Mouse (Mus musculus) lung, embryonic 14.5 days (tissue): Measurements from ENCODE around the gene 1110051M20Rik. TPM values are rescaled to one million over a fixed set of nuclear protein-coding genes. Genes with fewer than 3 reads are reported as not detected.
A peak's percentile ranks its signal among the peaks of the same experiment; 100 is the strongest.

Experiments used
- ATAC-seq: fragments of 200-750 bp; cut with Nextera tagmentation; 2 replicates; pipeline ENCODE4 v1.8.0; 2017; ENCODE audit warnings: mild to moderate bottlenecking, moderate TSS enrichment, moderate library complexity; ENCODE audit not compliant: insufficient read depth
- DNase-seq: peaks from one replicate; pipeline ENCODE4 v3.0.0-alpha.2; 2015
- H3K27ac ChIP-seq: fragments of 300-500 bp; sonication (generic); 2 replicates; pipeline ENCODE4 v1.5.1; 2014; ENCODE audit warnings: low read depth, mild to moderate bottlenecking, moderate library complexity
- H3K27me3 ChIP-seq: fragments of 300-500 bp; sonication (generic); 2 replicates; pipeline ENCODE4 v1.6.1; 2014; ENCODE audit warnings: low read length, control low read depth; ENCODE audit not compliant: insufficient read depth
- H3K36me3 ChIP-seq: fragments of 300-500 bp; sonication (generic); 2 replicates; pipeline ENCODE4 v1.6.1; 2014; ENCODE audit warnings: control low read depth; ENCODE audit not compliant: insufficient read depth
- H3K4me1 ChIP-seq: fragments of 300-500 bp; sonication (generic); 2 replicates; pipeline ENCODE4 v1.6.1; 2014; ENCODE audit warnings: antibody characterized with exemption, control low read depth; ENCODE audit not compliant: insufficient read depth
- H3K4me2 ChIP-seq: fragments of 300-500 bp; sonication (generic); 2 replicates; pipeline ENCODE4 v1.6.1; 2014; ENCODE audit warnings: mild to moderate bottlenecking
- H3K4me3 ChIP-seq: fragments of 300-500 bp; sonication (generic); 2 replicates; pipeline ENCODE4 v1.5.1; 2014; ENCODE audit warnings: low read depth, low read length
- H3K9ac ChIP-seq: fragments of 300-500 bp; sonication (generic); 2 replicates; pipeline ENCODE4 v1.6.1; 2014
- H3K9me3 ChIP-seq: fragments of 300-500 bp; sonication (generic); 2 replicates; pipeline ENCODE4 v1.6.1; 2016; ENCODE audit warnings: low read depth, low read length, control low read depth
- CTCF ChIP-seq: IDR thresholded peaks from 2 replicates; pipeline ENCODE4 v1.5.1; 2016; ENCODE audit warnings: antibody characterized with exemption, low read depth
- WGBS: fragments of 180-500 bp; shearing (Covaris S2); extraction: QIAGEN DNeasy Blood & Tissue Kit; methylation state at CpG from one replicate; pipeline ENCODE4 v1.1.7; 2014; 5-methylcytosine and 5-hydroxymethylcytosine counted together
- polyA plus RNA-seq: library from polyadenylated mRNA; unstranded; fragments of >200 nt; fragmentation: Nextera tagmentation; extraction: Ambion mirVana; gene quantifications from 2 replicates; pipeline ENCODE4 v1.2.1, GENCODE M21; 2014

Gene 1110051M20Rik
- polyA plus RNA-seq, 1 experiment from 2014 or later = 73.4 TPM

DNA sequence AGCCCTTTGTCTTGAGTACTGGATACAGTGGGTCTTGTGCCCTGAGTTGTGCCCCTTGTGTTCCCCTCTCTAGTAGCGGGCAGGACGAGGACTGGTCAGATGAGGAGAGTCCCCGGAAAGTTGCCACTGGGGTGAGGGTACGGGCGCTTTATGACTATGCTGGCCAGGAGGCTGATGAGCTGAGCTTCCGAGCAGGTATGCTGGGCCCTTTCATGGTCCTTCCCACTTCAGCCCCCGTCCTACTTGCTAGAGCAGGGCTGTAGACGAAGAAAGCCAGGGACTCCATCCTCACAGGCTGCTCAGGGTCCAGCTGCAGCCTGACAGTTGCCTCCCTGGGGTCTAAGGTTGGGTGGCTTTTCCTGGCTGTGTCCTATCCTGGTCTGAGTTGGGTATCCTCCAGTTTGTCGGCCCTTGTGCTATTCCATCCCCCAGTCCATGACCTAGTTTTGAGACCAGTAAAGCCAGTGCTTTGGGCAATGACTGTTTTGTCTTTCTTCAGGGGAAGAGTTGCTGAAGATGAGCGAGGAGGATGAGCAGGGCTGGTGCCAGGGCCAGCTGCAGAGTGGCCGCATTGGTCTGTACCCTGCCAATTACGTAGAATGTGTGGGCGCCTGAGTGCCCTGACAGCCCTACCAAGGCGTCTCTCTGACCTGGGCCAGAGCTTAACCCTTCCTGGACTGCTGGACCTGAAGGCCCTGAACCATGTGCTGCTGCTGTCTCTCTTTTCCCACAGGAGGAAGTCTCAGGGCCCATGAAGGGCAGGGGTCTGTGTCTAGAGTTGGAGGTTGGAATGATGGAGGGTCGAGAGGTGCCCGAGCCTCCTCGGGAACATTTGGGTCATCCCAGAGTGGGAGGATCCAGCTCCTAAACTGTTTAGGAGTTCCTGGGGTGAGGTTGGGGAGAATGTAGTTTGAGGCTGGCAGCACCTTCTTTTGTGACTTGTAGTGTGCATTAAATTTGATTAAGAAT, 180.5 kb downstream of the 1110051M20Rik start:
- TF ChIP-seq CTCF = no peak
- H3K27me3 ChIP-seq = no peaks in the 10 kb centered on the region
- DNase-seq (no peak), ATAC-seq (no peak)
- peak overlapping the region; percentile 94 for H3K27ac ChIP-seq
- WGBS = 82% methylated on average over 17 of the region's 17 CpGs
- peak overlapping the region; percentile 71 for H3K4me2 ChIP-seq
- no peaks in the 10 kb centered on the region for H3K9me3 ChIP-seq
- peaks cover 69% of the 10 kb centered on the region for H3K36me3 ChIP-seq
- peak overlapping the region; percentile 80 for H3K4me3 ChIP-seq
- H3K4me1 ChIP-seq = peaks cover 9% of the 10 kb centered on the region
- H3K9ac ChIP-seq = peak overlapping the region; percentile 62

DNA sequence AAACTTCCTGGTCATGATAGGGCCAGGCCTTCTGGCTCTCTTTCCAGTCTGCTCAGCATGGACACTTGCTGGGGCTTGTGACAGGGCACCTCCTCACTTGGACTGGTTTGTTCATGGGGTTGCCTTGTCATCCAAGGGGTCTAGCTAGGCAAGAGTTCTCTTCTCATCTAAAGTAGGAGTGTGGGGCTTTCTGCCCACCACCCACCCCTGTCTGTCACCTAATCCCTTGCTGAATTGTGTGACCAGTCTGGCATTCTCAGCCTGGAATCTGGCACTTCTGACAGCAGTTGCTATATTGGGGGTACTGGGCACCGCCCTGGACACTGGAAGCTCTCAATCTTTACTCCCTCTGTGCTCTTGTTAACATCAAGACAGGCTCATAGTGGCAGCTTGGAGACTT, 185.0 kb downstream of the 1110051M20Rik start:
- Histone ChIP-seq H3K4me2 (no peak overlapping the region), H3K4me1 (peaks cover 9% of the 10 kb centered on the region; the same call in 1 of the 2 replicates), H3K9me3 (no peaks in the 10 kb centered on the region), H3K27ac (no peak overlapping the region), H3K36me3 (peaks cover 43% of the 10 kb centered on the region), H3K9ac (no peak overlapping the region), H3K4me3 (no peak overlapping the region), H3K27me3 (peaks cover 21% of the 10 kb centered on the region)
- 97% methylated on average over 1 of the region's 1 CpGs for WGBS
- no peak for TF ChIP-seq CTCF
- DNase-seq (no peak), ATAC-seq (no peak)

DNA sequence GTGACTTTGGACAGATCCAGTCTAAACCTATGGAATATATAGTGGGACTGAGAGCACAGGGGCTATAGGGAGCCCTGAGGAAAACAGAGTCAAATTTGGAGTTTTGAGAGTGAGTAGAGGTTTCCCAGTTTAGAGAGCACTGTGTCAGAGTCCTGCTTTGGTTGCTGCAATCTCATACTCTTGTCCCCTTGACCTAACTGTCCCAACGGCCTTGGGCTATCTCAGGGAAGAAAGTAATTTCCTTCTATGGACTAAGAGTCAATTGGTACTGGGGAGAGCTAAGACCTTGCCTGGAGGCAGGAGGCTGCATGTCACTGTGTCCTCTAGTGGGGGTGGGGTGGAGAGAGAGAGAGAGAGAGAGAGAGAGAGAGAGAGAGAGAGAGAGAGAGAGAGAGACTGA, 185.7 kb downstream of the 1110051M20Rik start:
- peak overlapping the region; percentile 90 for H3K4me2 ChIP-seq
- H3K27me3 ChIP-seq = peaks cover 23% of the 10 kb centered on the region
- DNase-seq = no peak
- ATAC-seq = no peak
- peak overlapping the region; percentile 72; the same call in 1 of the 2 replicates for H3K4me3 ChIP-seq
- H3K9ac ChIP-seq = peak overlapping the region; percentile 55; the same call in 1 of the 2 replicates
- no peaks in the 10 kb centered on the region for H3K9me3 ChIP-seq
- peak overlapping the region; percentile 86; the same call in 1 of the 2 replicates for H3K27ac ChIP-seq
- TF ChIP-seq CTCF = no peak
- H3K4me1 ChIP-seq = peaks cover 6% of the 10 kb centered on the region; the same call in 1 of the 2 replicates
- peaks cover 37% of the 10 kb centered on the region for H3K36me3 ChIP-seq
- 58% methylated on average over 1 of the region's 1 CpGs for WGBS

DNA sequence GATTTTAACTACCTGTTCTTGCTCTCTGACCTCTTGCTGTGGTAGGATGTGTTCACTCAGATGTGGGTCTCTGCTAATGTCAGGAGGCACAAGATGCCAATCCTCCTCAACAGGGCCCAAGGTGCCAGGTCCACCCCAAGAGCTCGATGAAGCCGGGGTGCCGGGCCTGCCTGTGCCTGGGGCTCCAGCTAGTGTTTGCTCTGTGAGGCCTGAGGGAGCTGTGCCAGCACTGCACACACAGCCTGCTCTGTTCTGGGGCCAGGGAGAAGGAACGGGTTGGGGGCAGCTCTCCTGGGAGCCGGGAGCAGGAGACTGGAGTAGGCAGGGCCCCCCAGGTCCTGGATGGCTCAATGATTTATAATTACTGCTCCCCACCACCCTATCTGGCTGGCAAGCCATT, 186.4 kb downstream of the 1110051M20Rik start:
- Histone ChIP-seq H3K9ac (peak overlapping the region; percentile 55), H3K27me3 (peaks cover 23% of the 10 kb centered on the region), H3K9me3 (no peaks in the 10 kb centered on the region), H3K36me3 (peaks cover 30% of the 10 kb centered on the region), H3K4me2 (peak overlapping the region; percentile 90), H3K4me1 (peaks cover 6% of the 10 kb centered on the region; the same call in 1 of the 2 replicates), H3K4me3 (peak overlapping the region; percentile 72), H3K27ac (peak overlapping the region; percentile 86)
- DNase-seq (no peak), ATAC-seq (no peak)
- 56% methylated on average over 5 of the region's 5 CpGs for WGBS
- TF ChIP-seq CTCF = no peak

DNA sequence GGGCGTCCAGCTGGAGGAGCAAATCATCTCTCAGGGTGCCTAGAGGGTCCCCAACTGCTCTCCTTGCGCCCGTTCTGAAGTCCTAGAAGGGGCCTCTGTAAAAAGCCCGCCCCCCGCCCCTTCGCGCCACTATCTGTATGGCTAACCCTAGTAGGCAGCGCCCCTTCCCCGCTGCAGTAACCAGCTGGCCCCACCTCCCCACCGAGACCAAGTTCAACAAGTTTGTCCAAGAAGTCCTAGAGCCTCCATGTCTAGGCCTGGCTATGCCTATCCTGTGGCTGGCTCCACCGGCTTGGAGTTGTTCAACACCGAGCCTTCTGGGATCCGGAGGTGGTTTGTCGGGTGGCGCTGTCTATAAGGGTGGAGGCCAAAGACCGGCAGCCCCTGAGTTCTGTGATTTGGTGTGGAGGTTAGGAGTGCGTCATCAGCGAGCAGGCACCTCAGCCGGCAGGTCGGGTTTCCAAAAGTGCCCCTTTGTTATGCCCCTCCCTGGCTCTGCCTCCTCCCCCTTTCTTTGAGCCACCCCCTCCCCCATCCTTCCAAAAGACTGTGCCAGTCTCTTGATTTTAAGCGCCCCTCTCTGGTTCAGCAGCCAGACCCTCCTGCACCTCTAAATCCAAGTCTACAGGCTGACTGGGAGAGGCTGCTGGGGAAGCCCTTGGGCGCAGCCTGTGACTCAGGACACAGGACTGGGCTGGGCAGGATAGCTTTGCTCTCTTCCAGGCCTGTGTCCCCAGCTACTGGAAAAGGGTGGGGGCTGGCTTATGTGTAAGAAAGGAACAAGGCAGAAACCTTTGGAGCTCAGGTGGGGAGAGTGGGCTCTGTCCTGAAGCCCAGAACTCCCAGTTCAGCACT, 187.2 kb downstream of the 1110051M20Rik start:
- H3K9ac ChIP-seq = peak overlapping the region; percentile 55
- H3K27ac ChIP-seq = peak overlapping the region; percentile 86
- H3K4me2 ChIP-seq = peak overlapping the region; percentile 90
- H3K36me3 ChIP-seq = peaks cover 23% of the 10 kb centered on the region
- H3K4me3 ChIP-seq = peak overlapping the region; percentile 72
- no peak for TF ChIP-seq CTCF
- no peaks in the 10 kb centered on the region for H3K9me3 ChIP-seq
- DNase-seq = peak; percentile 81
- H3K27me3 ChIP-seq = peaks cover 23% of the 10 kb centered on the region
- WGBS = 2% methylated on average over 22 of the region's 22 CpGs
- H3K4me1 ChIP-seq = peaks cover 6% of the 10 kb centered on the region; the same call in 1 of the 2 replicates
- ATAC-seq = peak; percentile 85

DNA sequence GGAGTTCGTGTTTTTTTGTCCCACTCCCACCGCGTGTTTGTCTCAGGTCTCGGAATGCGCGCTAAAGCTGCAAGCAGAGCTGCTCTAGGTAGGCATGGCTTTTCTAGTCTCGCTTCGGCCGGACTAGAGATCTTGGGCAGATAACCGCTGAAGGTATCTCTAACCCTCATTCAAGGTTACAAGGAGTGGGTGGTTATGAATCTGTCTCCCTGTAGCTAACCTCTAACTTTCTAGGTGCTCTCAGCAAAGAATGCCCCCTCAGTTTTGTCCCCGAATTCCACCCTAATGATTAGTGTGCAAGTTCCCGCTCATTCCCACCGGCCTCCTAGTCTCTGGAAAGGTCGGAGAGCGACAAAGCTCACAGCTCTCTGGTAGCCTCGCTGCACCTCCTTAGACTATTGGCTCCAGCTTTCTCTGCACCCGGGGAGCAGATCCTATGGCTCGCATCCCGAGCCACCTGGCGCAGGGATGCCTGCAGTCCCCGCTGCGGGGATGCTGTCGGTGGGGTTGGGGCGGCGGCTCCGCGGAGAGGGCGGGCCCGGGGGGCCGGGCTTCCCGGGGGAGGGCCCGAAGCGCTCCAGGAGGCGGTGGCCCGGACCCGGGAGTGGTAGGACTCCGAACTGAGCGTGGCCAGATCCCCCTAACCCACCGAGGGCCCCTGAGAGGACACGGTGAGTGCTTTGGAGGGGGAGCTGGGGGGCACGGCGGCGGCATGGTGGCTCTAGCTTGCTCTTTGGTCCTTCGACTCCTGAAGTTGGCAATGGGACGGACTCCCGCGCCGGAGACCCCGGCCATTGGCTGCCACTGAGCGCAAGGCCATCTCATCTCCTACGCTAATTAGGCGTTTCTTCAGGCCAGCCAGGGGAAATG, 188.0 kb downstream of the 1110051M20Rik start:
- peak overlapping the region; percentile 90 for H3K4me2 ChIP-seq
- peaks cover 23% of the 10 kb centered on the region for H3K27me3 ChIP-seq
- peaks cover 6% of the 10 kb centered on the region; the same call in 1 of the 2 replicates for H3K4me1 ChIP-seq
- H3K4me3 ChIP-seq = peak overlapping the region; percentile 72
- WGBS = under 1% methylated on average over 52 of the region's 52 CpGs
- peak; percentile 76 for DNase-seq
- TF ChIP-seq CTCF = no peak
- H3K9me3 ChIP-seq = no peaks in the 10 kb centered on the region
- H3K9ac ChIP-seq = peak overlapping the region; percentile 55
- ATAC-seq = peak; percentile 82
- peak overlapping the region; percentile 86 for H3K27ac ChIP-seq
- H3K36me3 ChIP-seq = peaks cover 16% of the 10 kb centered on the region
